Mouse (Mus musculus) liver, adult 2 months (tissue): ENCODE measurements around the gene Gpc4. TPM values are rescaled to one million over a fixed set of nuclear protein-coding genes. Genes with fewer than 3 reads are reported as not detected.

Experiments
- DNase-seq: peaks from one replicate; pipeline ENCODE4 v3.0.0-alpha.2; 2011; ENCODE audit warnings: low read depth, low spot score; ENCODE audit errors: extremely low read depth
- H3K27ac ChIP-seq: fragments of 200-500 bp; replicated peaks from 2 replicates; pipeline ENCODE4 v1.5.1; 2012; ENCODE audit warnings: low read depth, mild to moderate bottlenecking, control low read depth, inconsistent platforms, low read length; ENCODE audit not compliant: insufficient read depth
- H3K27me3 ChIP-seq: fragments of 200-500 bp; 2 replicates; pipeline ENCODE4 v1.6.1; 2012; ENCODE audit warnings: mild to moderate bottlenecking, moderate library complexity, low read length, inconsistent platforms; ENCODE audit not compliant: control insufficient read depth, insufficient read depth
- H3K36me3 ChIP-seq: fragments of 200-500 bp; 2 replicates; pipeline ENCODE4 v1.6.1; 2012; ENCODE audit warnings: low read length, inconsistent platforms; ENCODE audit not compliant: control insufficient read depth, insufficient read depth
- H3K4me1 ChIP-seq: fragments of 200-500 bp; 2 replicates; pipeline ENCODE4 v1.6.1; 2011; ENCODE audit warnings: low read length; ENCODE audit not compliant: control insufficient read depth, insufficient read depth
- H3K4me3 ChIP-seq: fragments of 200-500 bp; 2 replicates; pipeline ENCODE4 v1.5.1; 2011; ENCODE audit warnings: low read depth, mild to moderate bottlenecking, control low read depth, low read length, moderate library complexity; ENCODE audit not compliant: insufficient read depth
- H3K79me2 ChIP-seq: fragments of 200-500 bp; 2 replicates; pipeline ENCODE4 v1.6.1; 2012; ENCODE audit warnings: inconsistent platforms, mild to moderate bottlenecking, low read length, moderate library complexity; ENCODE audit not compliant: control insufficient read depth, insufficient read depth
- H3K9ac ChIP-seq: fragments of 200-500 bp; 2 replicates; pipeline ENCODE4 v1.6.1; 2012; ENCODE audit warnings: low read depth, mild to moderate bottlenecking, control low read depth, inconsistent platforms, low read length
- CTCF ChIP-seq: fragments of 200-500 bp; IDR thresholded peaks from 2 replicates; pipeline ENCODE4 v1.5.1; 2011; ENCODE audit warnings: low read depth, low read length, control low read depth
- POLR2A ChIP-seq: fragments of 200-500 bp; IDR thresholded peaks from 2 replicates; pipeline ENCODE4 v1.6.1; 2011; ENCODE audit warnings: low read length, control low read depth; ENCODE audit not compliant: insufficient read depth; ENCODE audit errors: extremely low read depth
- WGBS: fragments of 180-500 bp; shearing (Covaris S2); methylation state at CpG from one replicate; pipeline ENCODE4 v1.1.7; 2018; 5-methylcytosine and 5-hydroxymethylcytosine counted together
- polyA plus RNA-seq: library from polyadenylated mRNA; depleted of rRNA; stranded (reverse); fragments of >200 nt; gene quantifications from 2 replicates; pipeline ENCODE4 v1.2.3, GENCODE M21; 2012
- total RNA-seq: library from RNA; depleted of rRNA; stranded (reverse); fragments of >200 nt; gene quantifications from 2 replicates; pipeline ENCODE4 v1.2.3, GENCODE M21; 2014

The Gpc4 gene
- total and polyA plus RNA-seq, 2 experiments: 30.3 to 30.8 TPM

DNA sequence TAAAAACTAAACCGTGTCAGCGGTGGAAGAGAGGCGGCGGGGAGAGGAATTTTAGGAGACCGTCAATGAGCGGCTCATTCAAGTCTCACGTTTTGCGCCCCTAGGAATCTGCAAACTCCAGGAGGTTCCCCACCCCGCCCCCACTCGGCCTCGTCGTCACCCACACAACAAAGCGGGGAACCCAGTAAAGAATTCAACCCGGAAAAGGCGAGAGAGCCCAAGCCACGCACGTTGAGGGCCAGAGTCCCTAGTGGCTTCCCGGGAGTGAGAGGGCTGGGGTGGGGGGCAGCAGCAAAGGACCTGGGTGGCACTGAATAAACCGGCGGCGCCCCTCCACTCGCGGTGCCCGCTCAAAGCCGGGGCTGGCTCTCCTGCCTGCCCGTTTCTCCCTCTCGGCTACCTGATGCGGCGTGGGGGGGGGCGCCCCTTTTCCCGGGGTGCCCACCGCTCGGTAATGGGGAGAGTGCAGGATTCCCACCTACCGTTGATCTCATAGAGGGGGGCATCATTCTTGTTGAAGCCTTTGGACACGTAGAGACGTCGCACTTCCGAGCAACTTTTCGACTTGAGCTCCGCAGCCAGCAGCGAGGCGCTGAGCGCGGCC, 816 bp downstream of the Gpc4 start:
- no peak for DNase-seq

DNA sequence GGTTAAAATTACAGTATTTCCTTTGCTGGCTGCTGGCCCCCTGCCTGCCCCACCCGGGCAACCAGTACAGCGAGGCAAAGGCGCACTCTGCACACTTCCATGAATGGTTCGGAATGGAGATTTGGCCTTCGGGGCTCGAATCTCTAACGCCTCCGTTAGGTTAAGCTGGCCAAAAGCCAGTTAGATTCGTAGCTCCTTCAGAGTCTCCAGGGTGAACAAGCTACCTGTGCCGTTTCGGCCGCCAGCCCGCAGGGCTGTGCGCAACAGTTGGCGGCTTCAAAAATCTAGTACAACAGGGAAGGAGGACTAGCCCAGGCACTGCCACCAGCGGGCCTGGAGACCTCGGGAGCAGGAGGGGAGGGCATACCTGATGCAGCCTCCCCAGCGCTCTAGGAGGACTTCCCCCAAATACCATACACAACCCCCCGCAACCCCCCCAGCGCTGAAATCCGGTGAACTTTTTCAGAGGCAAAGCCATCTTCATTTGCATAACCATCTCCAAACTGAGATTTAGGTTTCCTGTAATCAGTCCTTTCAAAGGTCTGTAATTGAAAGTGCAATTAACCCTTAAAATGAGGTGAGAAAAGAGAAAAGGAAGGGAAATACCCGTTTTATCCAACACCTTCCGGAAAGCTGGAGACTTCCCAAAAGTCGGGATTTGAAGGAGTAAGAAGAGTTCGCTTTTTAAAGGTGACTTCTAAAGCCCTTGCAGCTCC, 1.5 kb downstream of the Gpc4 start:
- 2% methylated on average over 25 of the region's 25 CpGs for WGBS
- Histone ChIP-seq H3K4me3 (peak overlapping the region; percentile 99), H3K27me3 (no peaks in the 10 kb centered on the region), H3K79me2 (peaks cover 18% of the 10 kb centered on the region; the same call in 1 of the 2 replicates), H3K27ac (peak overlapping the region; percentile 97), H3K9ac (peak overlapping the region; percentile 100), H3K36me3 (no peaks in the 10 kb centered on the region; the same call in 1 of the 2 replicates), H3K4me1 (peaks cover 2% of the 10 kb centered on the region; the same call in 1 of the 2 replicates)
- DNase-seq: no peak
- no peak for TF ChIP-seq POLR2A
- TF ChIP-seq CTCF: no peak

More for the DNA sequence above, 816 bp downstream of the Gpc4 start:
- WGBS: under 1% methylated on average over 39 of the region's 44 CpGs
- Histone ChIP-seq H3K9ac (peak overlapping the region; percentile 100), H3K27ac (peak overlapping the region; percentile 97), H3K79me2 (peaks cover 18% of the 10 kb centered on the region; the same call in 1 of the 2 replicates), H3K4me1 (0 out of 2 replicates have a peak, but pooled peaks cover 2% of the 10 kb centered on the region), H3K36me3 (no peaks in the 10 kb centered on the region), H3K27me3 (no peaks in the 10 kb centered on the region), H3K4me3 (peak overlapping the region; percentile 99)
- no peak for TF ChIP-seq POLR2A
- TF ChIP-seq CTCF: no peak

DNA sequence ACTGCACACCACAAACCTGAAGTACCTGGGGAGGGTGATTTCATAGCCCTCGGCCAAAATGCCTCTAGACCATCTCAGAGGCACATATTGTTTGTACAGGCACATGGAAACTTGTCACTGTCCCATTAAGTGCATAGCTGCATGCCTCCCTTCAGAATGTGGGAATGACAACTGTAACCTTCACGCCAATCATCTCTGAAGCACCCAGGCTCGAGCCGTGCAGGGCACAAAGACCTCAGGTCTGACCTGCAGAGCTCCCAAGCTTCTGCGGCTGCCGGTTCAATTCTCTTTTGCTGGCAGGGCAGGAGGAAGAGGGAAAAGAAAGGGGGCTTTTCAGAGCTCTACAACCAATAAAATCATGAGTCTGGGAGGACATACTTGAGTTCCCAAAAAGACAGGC, 2.3 kb downstream of the Gpc4 start:
- H3K79me2 ChIP-seq: peaks cover 18% of the 10 kb centered on the region; the same call in 1 of the 2 replicates
- no peak for TF ChIP-seq CTCF
- no peak for TF ChIP-seq POLR2A

DNA sequence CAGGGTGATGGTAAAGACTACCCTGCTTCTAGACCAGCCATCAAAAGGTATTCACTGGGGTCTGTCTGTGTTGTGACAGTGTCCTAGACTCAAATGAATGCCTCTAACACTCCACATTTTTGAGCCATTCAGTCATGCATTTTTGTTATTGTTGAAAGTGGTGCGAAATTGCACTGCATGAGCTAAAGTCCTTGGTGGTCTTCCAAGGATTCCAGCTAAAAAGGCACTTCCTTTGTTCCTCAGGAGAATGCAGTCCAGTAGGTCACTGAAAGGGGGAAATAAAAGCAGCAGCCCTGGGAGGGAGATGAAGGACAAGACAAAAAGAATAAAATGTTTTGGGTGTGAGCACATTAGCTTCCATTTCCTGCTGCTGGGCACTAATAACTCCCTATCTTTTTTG, 2.8 kb downstream of the Gpc4 start:
- WGBS: 83% methylated on average over 1 of the region's 1 CpGs
- no peak overlapping the region for H3K4me3 ChIP-seq
- peaks cover 2% of the 10 kb centered on the region; the same call in 1 of the 2 replicates for H3K4me1 ChIP-seq
- H3K27ac ChIP-seq: no peak overlapping the region
- H3K9ac ChIP-seq: no peak overlapping the region
- no peaks in the 10 kb centered on the region; the same call in 1 of the 2 replicates for H3K36me3 ChIP-seq
- no peaks in the 10 kb centered on the region for H3K27me3 ChIP-seq
- TF ChIP-seq CTCF (no peak), POLR2A (no peak)
- no peak for DNase-seq
- peaks cover 18% of the 10 kb centered on the region; the same call in 1 of the 2 replicates for H3K79me2 ChIP-seq

More for the DNA sequence above, 2.3 kb downstream of the Gpc4 start:
- Histone ChIP-seq H3K27ac (peak overlapping the region; percentile 39), H3K4me1 (peaks cover 2% of the 10 kb centered on the region; the same call in 1 of the 2 replicates), H3K36me3 (no peaks in the 10 kb centered on the region; the same call in 1 of the 2 replicates), H3K27me3 (no peaks in the 10 kb centered on the region), H3K9ac (peak overlapping the region; percentile 58; the same call in 1 of the 2 replicates), H3K4me3 (0 out of 2 replicates have a peak overlapping the region, but pooled peaks have one; percentile 20)
- DNase-seq: no peak
- 21% methylated on average over 6 of the region's 6 CpGs for WGBS

DNA sequence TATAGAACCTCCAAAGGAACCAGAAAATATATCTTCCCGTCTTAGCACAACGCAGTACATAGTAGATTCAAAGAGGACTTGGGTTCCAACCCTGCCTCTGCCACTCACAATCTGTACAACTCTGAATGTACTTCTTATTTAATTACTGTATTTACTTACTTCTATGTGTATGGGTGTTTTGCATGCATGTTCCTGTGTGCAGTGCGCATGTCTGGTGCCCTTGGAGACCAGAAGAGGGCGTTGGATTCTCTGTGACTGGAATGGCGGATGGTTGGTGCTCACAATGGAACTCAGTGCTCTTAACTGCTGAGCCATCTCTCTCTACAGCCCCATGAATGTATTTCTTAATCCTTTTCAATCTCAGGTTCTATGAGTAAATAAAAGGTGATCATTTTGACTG, 5.4 kb downstream of the Gpc4 start:
- Histone ChIP-seq H3K27me3 (no peaks in the 10 kb centered on the region), H3K36me3 (no peaks in the 10 kb centered on the region; the same call in 1 of the 2 replicates), H3K27ac (no peak overlapping the region), H3K4me3 (no peak overlapping the region), H3K9ac (no peak overlapping the region), H3K79me2 (peaks cover 17% of the 10 kb centered on the region; the same call in 1 of the 2 replicates), H3K4me1 (peaks cover 5% of the 10 kb centered on the region; the same call in 1 of the 2 replicates)
- DNase-seq: no peak
- TF ChIP-seq POLR2A (no peak), CTCF (no peak)
- 91% methylated on average over 5 of the region's 5 CpGs for WGBS
